Mouse (Mus musculus): ENCODE results near the gene Asphd1.
"Not testable (repeated sequence)": the region's sequence is repeated elsewhere in the genome, so short reads cannot be mapped to it uniquely, and the experiment has no call there.

The Asphd1 gene

DNA sequence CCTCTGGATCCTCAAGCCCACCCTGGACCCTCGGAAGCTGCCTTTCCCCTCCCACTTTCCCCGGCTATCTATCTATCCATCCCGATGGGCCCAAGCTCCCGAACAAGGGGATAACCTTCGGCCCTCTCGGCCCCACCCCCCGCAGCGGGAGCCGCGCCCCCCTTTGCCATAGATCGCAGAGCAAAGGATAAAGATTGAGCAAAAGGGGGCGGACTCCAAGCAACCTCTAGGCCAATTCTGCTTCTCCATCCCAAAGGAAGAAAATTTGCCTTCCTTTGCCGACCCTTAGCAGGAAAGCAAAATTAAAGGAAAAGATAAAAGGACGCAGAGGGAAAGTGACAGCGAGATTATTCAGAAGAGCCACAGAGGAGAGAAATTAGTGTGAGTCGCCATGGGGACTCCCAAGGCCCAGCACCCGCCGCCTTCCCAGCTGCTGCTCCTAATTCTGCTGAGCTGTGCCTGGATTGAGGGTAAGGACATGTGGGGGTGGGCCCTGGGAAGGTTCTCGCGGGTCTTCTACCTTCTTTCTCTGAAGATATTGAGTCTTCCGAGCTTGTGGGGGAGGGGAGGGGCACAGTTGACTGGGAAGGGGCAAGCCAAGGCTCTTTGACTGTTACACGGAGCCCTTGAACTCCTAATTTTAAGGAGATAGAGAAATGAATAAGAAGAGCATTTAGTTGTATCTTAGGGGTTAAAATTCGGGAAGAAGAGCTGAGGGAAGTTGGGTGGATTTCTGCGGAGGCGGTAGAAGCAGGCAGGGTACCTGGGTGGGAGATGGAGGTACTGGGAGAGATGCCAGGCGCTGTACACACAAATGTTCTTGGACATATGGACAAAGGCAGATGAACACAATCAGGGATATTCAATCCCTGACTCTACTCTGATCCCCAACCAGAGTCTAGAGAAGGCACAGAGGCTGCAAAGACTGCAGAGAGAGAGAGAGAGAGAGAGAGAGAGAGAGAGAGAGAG, 1.5 kb upstream of the Asphd1 start:
- no peak for DNase-seq (ENCODE audit: low read depth in 2 of 2, low spot score in 2 of 2)

DNA sequence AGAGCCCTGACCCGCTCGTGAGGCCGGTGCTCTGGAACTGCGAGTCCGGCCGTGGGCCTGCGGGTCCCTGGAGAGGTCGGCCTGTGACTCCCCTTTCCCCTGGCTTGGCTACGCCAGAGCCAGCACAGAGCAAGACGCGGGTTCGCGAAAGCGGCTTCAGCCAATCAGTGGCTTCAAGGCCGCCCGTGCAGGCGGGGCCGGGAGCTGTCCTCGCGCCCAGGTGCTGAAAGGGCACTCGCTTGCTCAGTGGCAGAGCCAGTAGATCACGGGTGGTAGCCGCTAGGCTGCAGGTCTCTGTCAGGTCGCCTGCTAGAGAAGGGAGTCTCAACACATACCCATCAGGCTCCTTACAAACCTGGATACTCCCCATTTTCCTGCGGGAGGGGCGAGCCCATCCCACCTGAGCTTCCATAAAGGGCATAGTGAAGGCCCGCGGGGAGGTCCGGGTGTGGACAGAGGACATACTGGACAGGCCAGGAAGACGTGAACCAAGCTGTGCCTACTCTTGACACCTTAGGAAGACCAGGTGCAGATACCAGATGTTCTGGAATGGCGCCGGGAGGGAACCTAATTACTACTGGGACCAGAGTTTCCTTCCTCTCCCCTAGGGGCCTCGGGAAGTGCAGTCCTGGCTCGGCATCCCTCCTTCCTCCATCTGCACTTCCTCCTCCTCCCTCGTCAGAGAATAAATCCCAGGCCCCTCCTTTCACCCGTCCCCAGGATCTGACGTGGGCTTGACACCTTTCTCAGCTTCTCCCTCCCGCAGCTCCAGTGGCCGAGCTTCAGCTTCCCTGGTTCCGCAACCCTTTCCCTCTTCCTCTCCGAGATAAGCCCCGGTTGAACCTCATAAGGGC, 638 bp upstream of the Asphd1 start, which contains the start of gene Sez6l2:
Gene Sez6l2, plus strand, starts transcription at position 771 of the 854 bp plus-strand sequence.
- peak; percentile 72 to 84 for DNase-seq (ENCODE audit: low read depth in 2 of 2, low spot score in 2 of 2)

DNA sequence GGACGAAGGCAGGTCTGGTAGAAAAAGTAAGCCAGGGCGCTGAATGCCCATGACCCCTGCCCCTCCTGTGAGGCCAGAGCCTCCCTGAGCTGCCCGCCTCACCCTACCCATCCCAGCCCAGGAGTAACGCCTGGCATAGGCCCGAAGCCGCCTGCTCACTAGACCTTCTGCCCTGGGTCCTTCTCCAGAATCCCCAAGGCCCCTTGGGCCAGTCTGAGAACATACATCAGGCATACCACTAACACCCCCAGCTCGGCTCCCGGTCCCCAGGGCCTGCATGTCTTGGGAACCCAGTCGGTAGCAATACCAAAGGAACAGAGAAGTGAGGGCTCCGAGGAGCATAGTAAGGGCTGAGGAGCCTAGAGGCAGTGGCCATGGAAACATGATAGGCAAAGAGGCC, 756 bp downstream of the Asphd1 start:
- DNase-seq (ENCODE audit: low read depth in 2 of 2, low spot score in 2 of 2): no peak

DNA sequence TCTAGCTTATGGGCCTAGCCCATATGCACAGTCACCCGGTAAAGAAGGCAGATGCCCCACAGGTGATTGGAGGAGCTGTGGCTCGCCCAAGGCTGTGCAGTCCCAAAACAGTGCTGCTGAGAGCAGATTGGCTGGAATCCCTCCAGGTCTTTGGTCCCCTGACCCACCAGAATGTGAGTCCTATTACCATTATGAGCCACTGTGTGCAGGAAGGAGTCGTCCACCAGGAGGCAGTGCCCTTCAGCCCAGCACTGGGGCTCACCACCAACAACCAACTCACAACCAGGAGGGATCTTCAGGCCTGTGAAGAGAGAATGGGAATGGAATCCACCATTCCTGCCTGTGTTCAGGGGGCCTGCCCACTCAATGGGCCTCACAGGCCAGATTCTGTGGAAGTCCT, 2.9 kb downstream of the Asphd1 start:
- peak; percentile 21 to 37 for DNase-seq (ENCODE audit: low read depth in 2 of 2, low spot score in 2 of 2)

DNA sequence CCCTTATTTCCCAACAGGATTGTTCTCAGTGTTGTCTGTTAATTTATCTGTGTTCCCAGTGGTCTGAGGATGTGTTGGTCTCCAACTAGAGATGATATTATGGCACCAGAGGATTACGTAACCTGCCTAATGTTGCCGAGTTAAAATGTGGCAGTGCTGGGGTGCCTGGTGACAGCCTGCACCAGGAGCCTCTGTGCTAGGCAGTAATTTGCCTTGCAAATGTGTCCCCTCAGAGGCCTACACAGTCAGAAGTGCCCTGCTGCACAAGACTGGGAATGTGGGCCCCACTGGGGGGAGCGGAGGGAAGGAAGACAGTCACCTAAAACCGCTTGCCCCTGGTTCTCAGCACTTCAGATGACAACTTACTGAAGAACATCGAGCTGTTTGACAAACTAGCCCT, 7.6 kb downstream of the Asphd1 start:
- DNase-seq (ENCODE audit: low read depth in 2 of 2, low spot score in 2 of 2): no peak

DNA sequence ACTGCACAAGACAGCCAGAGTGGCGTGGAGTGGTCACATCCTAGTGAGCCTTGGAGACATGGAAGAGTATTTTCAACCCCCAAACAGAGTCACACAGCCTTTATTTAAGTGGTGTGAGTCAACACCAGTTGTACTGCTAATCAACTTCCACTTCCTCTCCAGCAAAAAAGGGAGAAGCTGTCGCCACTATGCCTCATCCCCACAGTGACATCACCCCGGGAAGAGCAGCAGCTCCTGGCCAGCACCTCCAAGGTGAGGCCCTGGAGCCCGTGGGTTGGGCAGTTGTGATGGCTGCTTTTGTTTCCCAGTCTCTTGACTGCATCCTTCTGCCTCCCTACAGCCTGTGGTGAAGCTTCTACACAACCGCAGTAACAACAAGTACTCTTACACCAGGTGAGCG, 8.2 kb downstream of the Asphd1 start:
- DNase-seq (ENCODE audit: low read depth in 2 of 2, low spot score in 2 of 2): no peak

DNA sequence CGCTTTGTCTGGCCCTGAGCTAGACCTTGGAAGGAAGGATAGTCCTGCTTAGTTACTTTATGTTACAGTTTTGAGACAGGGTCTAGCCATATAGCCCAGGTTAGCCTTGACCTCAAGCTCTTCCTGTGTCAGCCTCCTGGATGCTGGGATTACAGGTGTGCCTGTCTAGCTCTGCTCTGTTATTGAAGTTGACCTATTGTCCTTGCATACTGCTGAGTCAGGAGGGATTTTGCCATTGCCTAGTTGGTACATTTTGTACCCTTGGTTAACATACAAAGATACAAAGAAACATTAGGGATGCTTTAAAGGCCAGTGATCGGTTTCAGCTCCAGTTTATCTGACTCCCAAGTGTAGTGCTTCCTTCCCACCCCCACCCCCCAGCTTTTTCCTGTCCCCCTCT, 16.7 kb downstream of the Asphd1 start:
- no peak for DNase-seq (ENCODE audit: low read depth in 2 of 2, low spot score in 2 of 2)

DNA sequence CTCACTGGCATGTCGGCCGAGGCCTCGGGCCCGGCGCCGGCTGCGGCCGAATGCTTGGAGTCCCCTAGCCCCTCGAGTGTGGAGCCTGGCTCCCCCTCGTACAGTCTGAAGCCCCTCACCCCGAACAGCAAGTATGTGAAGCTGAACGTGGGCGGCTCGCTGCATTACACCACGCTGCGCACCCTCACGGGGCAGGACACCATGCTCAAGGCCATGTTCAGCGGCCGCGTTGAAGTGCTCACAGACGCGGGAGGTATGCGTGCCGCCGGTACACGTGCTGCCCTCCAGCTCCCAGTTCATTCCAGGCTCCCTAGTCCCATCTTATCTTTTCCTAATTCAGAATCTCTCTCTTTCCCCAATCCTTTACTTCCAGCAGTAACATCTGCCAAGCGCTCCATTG, 20.3 kb downstream of the Asphd1 start:
- DNase-seq (ENCODE audit: low read depth in 2 of 2, low spot score in 2 of 2): no peak

DNA sequence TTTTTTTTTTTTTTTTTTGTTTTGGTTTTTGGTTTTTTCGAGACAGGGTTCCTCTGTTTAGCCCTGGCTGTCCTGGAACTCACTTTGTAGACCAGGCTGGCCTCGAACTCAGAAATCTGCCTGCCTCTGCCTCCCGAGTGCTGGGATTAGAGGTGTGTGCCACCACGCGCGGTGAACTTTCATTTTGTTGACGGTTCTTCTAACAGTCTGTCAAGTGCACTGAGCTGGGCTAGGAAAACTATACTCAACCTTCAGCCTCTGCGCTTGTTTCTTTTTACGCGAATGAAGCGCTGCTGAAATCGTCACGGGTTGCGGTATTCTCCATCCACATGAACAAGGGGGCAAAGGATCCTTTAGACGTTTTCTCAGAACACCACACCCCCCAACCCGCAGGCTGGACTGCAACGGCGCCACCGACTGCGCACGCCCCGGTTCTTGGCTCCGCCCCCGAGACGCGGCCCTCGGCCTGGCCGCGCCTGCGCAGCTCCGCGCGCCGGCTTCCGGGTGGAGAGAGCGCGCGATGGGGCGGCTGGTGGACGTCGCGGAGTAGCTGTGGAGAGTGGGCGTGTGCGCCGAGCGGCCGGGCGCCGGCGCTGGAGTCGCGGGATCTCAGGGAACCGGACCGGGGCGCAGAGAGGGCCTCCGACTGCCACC, 20.9 kb downstream of the Asphd1 start, which contains the start of gene Kctd13:
Gene Kctd13, plus strand, starts transcription at position 496 of the 654 bp plus-strand sequence.
- DNase-seq (ENCODE audit: low read depth in 2 of 2, low spot score in 2 of 2): peak; percentile 88 to 92

DNA sequence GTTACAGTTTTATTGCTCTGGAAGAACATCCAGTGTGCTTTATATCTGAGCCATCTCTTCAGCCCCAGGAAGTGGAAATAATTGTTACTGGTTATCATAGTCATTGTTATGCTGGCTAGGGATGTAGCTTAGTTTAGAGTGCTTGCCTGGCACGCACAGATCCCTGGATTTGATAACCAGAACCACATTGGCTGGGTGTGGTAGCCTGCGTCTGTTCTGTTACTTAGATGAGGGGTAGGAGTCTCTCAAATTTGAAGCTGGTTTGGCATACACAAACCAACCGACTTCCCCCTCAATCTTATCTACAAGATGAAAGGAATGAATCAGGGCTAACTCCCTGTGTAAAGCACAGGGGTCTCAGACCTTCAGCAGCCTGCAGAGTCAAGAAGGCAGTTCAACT, 23.1 kb downstream of the Asphd1 start:
- DNase-seq (ENCODE audit: low read depth in 2 of 2, low spot score in 2 of 2): no peak

DNA sequence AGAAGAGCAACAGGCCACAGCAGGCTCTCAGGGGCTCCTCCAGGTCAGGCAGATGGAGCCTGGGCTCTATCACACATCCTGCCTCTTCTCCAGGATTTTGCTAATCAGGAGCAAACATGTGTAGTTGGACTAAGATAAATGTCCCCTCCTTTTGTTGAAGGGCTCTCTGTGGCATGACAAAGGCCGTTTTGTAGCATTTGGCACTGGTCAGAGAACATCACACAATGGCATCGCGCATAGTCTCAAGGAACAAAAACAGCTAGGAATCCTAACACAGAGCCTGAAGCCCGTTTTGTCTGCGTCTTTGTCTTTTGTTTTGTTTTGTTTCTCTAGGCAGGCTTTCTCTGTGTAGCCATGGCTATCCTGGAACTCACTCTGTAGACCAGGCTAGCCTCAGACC, 25.4 kb downstream of the Asphd1 start:
- DNase-seq (ENCODE audit: low read depth in 2 of 2, low spot score in 2 of 2): no peak

DNA sequence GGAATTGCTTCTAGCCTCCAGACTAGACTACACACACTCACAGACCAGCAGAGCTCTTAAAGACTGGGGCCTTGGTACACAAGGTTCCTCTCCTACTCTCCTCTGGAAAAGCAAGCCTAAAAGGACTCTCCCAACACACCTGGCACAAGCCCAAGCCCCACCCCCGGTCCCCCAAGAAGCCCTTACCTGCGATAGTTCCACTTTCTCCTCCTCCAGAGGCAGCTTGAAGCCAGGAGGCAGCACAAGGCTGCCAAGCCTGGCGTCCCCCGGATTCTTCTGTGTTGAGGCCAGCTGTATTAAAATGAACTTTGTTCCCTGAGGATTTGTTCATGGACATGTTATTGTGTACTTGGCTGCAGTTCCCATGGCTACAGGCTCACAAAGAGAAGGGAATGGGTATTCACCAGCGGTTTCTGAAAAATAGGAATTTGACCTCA, 26.7 kb downstream of the Asphd1 start, which contains the start of gene Tmem219:
Gene Tmem219, minus strand, starts transcription at position 294 of the 437 bp plus-strand sequence.
- no peak for DNase-seq (ENCODE audit: low read depth in 2 of 2, low spot score in 2 of 2)

DNA sequence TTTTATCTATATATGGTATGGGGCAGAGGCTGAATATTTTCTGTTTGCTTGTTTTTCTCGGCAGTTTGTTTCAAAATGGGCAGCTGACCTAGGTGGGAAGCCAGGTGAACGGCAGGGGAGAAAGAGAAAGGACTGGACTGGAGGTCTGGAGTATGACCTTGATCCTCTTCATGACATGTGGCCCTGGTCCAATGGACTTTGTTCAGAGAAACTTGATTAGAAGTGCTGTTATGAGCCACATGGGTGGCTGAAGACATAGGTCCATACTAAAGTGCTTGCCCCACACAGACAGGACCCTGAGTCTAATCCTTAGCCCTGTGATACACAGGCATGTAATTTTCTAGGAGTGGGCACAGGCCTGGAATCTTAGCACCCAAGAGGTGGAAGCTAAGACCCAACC, 27.8 kb downstream of the Asphd1 start:
- DNase-seq (ENCODE audit: low read depth in 2 of 2, low spot score in 2 of 2): no peak

DNA sequence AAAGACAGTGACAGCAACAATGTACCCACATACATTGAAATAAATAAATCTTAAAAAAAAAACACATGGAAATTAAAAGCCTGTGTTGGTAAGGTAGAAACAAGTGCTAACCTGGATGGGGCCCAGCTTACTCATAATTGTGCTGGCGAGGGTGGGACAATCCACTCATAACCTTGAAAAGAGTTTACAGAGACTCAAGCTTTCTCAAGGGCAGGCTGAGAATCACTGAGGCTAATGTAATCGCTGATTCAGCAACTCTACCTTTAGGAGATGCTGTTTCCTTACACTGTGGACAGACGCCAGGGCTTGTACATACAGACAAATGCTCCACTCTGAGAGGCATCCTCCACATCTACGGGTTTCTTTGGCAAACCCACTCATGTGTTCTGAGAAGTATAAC, 29.4 kb downstream of the Asphd1 start:
- no peak for DNase-seq (ENCODE audit: low read depth in 2 of 2, low spot score in 2 of 2)

DNA sequence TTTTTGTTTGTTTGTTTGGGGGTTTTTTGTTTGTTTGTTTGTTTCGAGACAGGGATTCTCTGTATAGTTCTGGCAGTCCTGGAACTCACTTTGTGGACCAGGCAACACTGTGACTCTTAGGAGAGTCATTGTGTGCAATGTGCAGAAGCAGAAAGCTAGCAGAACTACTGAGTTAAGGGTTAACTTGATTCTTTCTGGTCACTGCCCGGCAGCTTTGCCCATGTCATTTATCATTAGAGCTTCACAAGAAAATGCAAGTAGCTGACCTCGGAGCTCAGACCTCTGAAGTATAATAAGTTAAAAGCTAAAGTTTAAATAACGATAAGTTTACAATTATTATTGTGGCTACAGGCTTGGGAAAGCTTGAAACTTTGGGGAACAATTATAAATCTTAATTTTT, 31.0 kb downstream of the Asphd1 start:
- not testable (repeated sequence) for DNase-seq (ENCODE audit: low read depth in 2 of 2, low spot score in 2 of 2)

DNA sequence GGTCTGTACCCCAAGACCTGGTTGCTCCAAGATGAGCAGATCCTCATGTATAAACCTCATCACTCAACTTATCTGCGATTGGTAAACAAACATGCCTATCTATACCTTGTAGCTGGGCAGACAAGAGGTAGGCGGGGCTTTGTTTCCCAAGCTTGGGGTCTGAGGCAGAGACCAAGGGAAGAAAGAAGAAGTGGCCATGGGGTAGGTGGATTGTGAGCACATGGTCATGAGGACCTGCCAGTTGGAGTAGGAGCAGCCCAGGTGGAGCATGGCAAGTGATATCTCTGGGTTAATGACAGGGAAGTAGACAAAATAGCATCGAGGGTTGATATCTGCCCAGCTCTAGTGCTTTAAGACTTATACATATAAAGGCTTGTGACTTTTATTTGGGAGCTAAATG, 34.5 kb downstream of the Asphd1 start:
- no peak for DNase-seq (ENCODE audit: low read depth in 2 of 2, low spot score in 2 of 2)

DNA sequence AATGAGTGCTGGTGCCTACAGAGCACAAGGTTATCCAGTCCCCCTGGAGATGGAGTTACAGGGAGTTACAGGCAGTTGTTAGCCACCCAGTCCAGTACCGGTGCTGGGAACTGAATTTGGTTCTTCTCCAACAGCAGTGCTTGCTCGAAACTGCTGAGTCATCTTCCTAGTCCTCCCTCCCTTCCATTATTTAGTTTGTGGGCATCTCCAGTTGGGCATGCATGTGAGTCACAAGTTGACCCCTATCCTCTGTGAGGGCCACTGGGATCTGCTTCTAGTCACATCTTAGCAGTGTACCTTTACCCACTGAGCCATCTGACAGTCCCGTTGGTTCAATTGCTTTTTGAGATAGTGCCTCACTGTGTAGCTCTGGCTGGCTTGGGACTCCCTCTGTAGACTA, 43.8 kb downstream of the Asphd1 start:
- no peak for DNase-seq (ENCODE audit: low read depth in 2 of 2, low spot score in 2 of 2)

DNA sequence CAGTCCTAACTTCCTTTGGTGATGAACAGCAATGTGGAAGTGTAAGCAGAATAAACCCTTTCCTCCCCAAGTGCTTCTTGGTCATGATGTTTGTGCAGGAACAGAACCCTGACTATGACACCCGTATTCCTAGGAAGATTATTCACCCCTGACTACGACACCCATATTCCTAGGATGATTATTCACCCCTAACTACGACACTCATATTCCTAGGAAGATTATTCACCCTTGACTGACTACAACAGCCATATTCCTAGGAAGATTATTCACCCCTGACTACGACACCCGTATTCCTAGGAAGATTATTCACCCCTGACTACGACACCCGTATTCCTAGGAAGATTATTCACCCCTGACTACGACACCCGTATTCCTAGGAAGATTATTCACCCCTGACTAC, 49.6 kb downstream of the Asphd1 start:
- DNase-seq (ENCODE audit: low read depth in 2 of 2, low spot score in 2 of 2): not testable (repeated sequence)

DNA sequence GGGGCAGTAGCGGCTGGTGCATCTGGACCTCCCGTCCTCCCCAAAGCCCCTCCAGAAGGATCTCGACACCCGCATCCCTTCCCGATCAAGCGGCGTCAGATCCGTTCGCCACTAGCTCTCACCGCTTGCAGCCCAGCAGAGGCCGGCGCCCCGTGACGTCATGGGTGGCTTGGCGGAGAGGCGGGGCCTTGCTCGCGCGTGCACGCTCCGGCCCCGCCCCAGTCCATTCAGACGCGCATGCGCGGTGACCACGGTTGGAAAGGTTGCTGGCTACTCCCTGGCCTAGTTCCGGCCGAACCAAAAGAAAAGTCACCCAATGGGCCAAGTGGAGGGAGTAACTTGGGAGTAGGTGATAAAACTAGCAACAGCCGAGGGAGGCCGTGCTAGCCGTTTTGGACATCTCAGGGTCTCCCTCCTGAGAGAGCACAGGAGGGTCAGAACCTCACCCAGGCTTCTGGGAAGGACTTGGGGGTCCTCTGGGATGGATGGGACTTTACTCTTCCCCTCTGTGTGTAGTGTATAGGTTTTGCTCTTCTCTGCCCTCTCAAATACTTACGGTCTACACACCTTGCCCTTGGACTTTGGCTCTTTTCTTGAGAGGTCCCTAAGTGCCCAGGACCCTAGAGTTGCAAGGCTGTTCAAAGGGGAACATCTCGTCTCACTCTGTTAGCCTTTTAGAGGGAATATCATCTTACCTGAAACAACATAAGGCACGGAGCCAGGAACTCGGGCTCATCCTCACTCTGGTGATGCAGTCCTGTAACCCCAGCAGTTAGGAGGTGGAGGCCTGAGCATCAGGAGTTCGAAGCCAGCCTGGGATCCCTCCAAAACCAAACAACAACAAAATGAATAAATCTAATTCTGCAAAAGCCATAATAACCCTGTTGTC, 51.0 kb downstream of the Asphd1 start:
- peak; percentile 80 to 82 for DNase-seq (ENCODE audit: low read depth in 2 of 2, low spot score in 2 of 2)

Data from CD8-positive naive resting alpha-beta T cell, adult 2 months (primary cell).